Mouse (Mus musculus): ENCODE results near the gene Abat. TPM values are rescaled to one million over a fixed set of nuclear protein-coding genes. Genes with fewer than 3 reads are reported as not detected.

The Abat gene
- total RNA-seq, 2 experiments from 2014 or later = 77.3 to 82.1 TPM

Small RNA genes within 50 kb of the gene (microRNA-seq; reads per million reads assigned to microRNA genes)
- gene Gm22137 = not detected

Other genes starting within 250 kb of the Abat start
- gene Tmem114, start 88.3 kb upstream of the Abat start, total RNA-seq (2021) = not detected
- 10 to 100 TPM; 10.4 to 15.8 TPM for gene Mettl22, start 42.6 kb upstream of the Abat start, total RNA-seq (2021)
- 10 to 100 TPM; 44.2 to 50.2 TPM for gene Pmm2, start 124.2 kb downstream of the Abat start, total RNA-seq (2021)
- 10 to 100 TPM; 17.1 to 21.1 TPM for gene Tmem186, start 124.3 kb downstream of the Abat start, total RNA-seq (2021)
- gene Carhsp1, start 158.7 kb downstream of the Abat start, total RNA-seq (2021) = 100 to 1,000 TPM in 1 of 2 experiments, 10 to 100 TPM in 1; 50.0 to 107 TPM
- gene Gm5767, start 167.3 kb downstream of the Abat start, total RNA-seq (2021) = not detected